Mouse (Mus musculus): Measurements from ENCODE around the gene Pou2f2. TPM values are rescaled to one million over a fixed set of nuclear protein-coding genes. Genes with fewer than 3 reads are reported as not detected.

Pou2f2 gene
- total RNA-seq (2014; rRNA removed) = 7.6 and 9.0 TPM in 2 replicates
- polyA plus RNA-seq (2015; fragmentation: Nextera tagmentation; extraction: Ambion mirVana) = 28.9 and 35.9 TPM in 2 replicates

- peak; percentile 93 for DNase-seq (ENCODE audit: low spot score)
- TF ChIP-seq CTCF (IDR thresholded peaks at IDR 0.05) = peak; percentile 67
- Histone ChIP-seq H3K4me3 (ENCODE audit: low read depth, low read length) (peak within 1 kb of the TSS; percentile 77), H3K27me3 (ENCODE audit: insufficient read depth, low read length) (peaks cover 4% of the 10 kb centered on the region; the same call in 1 of the 2 replicates), H3K4me2 (ENCODE audit: low read depth, low read length, poor library complexity, severe bottlenecking) (peak within 1 kb of the TSS; percentile 66), H3K9ac (replicated peaks; ENCODE audit: low read length, poor library complexity, severe bottlenecking) (peak within 1 kb of the TSS; percentile 95), H3K27ac (ENCODE audit: low read depth, low read length) (peak within 1 kb of the TSS; percentile 99), H3K36me3 (ENCODE audit: insufficient read depth, low read length) (no peaks in the 10 kb centered on the region), H3K9me3 (ENCODE audit: low read length) (no peaks in the 10 kb centered on the region), H3K4me1 (ENCODE audit: insufficient read depth, low read length) (peaks cover 12% of the 10 kb centered on the region)
- peak; percentile 92 for ATAC-seq (ENCODE audit: low FRiP score)
- WGBS = under 1% methylated on average over 34 of the region's 56 CpGs
Observed at GRCm38 (mm10) chr7:25179606-25180161, at the start of gene Pou2f2. TSS of gene Pou2f2 (minus strand) at chr7:25179726.

GRCm38 (mm10) chr7:25227523-25228300, 48.2 kb upstream of the Pou2f2 start:
- H3K4me2 ChIP-seq (ENCODE audit: low read depth, low read length, poor library complexity, severe bottlenecking) = no peak overlapping the region
- no peak for TF ChIP-seq CTCF (IDR thresholded peaks at IDR 0.05)
- no peak overlapping the region for H3K4me3 ChIP-seq (ENCODE audit: low read depth, low read length)
- 100% methylated on average over 1 of the region's 1 CpGs for WGBS
- ATAC-seq (ENCODE audit: low FRiP score) (no peak), DNase-seq (ENCODE audit: low spot score) (no peak)
- no peak overlapping the region for H3K27ac ChIP-seq (ENCODE audit: low read depth, low read length)
- no peaks in the 10 kb centered on the region for H3K9me3 ChIP-seq (ENCODE audit: low read length)
- no peaks in the 10 kb centered on the region for H3K4me1 ChIP-seq (ENCODE audit: insufficient read depth, low read length)
- no peaks in the 10 kb centered on the region for H3K27me3 ChIP-seq (ENCODE audit: insufficient read depth, low read length)
- H3K9ac ChIP-seq (replicated peaks; ENCODE audit: low read length, poor library complexity, severe bottlenecking) = no peak overlapping the region
- H3K36me3 ChIP-seq (ENCODE audit: insufficient read depth, low read length) = peaks cover 82% of the 10 kb centered on the region

- peaks cover 10% of the 10 kb centered on the region for H3K4me1 ChIP-seq (ENCODE audit: insufficient read depth, low read length)
- DNase-seq (ENCODE audit: low spot score) = no peak
- no peak for TF ChIP-seq CTCF (IDR thresholded peaks at IDR 0.05)
- H3K4me3 ChIP-seq (ENCODE audit: low read depth, low read length) = peak overlapping the region; percentile 75; the same call in 1 of the 2 replicates
- H3K9ac ChIP-seq (replicated peaks; ENCODE audit: low read length, poor library complexity, severe bottlenecking) = no peak overlapping the region
- no peak for ATAC-seq (ENCODE audit: low FRiP score)
- no peaks in the 10 kb centered on the region for H3K9me3 ChIP-seq (ENCODE audit: low read length)
- 87% methylated on average over 10 of the region's 10 CpGs for WGBS
- peak overlapping the region; percentile 89 for H3K4me2 ChIP-seq (ENCODE audit: low read depth, low read length, poor library complexity, severe bottlenecking)
- no peaks in the 10 kb centered on the region for H3K27me3 ChIP-seq (ENCODE audit: insufficient read depth, low read length)
- no peak overlapping the region for H3K27ac ChIP-seq (ENCODE audit: low read depth, low read length)
- peaks cover 36% of the 10 kb centered on the region for H3K36me3 ChIP-seq (ENCODE audit: insufficient read depth, low read length)
Observed at GRCm38 (mm10) chr7:25222275-25222967, 42.9 kb upstream of the Pou2f2 start.

DNA sequence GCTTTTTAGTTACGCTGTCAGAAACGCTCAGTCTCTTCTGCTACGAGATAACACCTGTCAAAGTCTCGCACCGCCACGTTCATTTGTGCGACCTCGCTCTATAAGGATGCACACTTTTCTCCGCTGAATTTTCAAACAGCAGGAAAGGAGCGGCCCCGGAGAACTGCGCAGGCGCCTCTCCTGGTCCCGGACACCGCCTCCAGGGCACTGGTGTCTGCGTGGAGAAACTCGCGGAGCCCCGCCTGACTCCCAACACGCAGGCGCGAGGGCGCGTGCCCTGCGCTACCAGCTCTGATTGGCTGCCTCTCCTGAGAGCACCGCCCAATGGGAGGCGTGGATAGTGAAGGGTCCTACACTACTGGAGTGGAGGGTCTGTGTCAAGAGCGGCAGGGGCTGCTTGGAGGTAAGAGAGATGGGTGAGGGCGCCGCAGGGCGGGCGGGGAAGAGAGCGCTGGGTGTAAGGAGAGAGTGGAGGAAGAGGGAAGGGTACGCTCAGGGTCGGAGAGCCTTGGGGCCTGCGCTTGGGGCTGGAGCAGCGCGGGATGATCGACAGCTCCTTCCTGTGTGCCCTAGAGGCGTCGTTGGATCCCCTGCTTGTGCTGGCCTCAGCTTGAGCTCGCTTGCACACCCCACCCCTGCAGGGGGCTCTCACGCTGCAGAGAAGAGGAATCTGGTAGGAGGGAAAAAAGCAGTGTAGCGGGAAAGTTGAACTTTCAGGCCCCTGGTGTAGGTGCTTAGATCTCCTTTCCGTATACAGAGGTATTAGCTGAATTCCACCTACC, 41.8 kb upstream of the Pou2f2 start, which contains the start of gene Zfp526:
TSS of gene Zfp526 (plus strand) at position 324 of the 782 bp plus-strand sequence.
- Histone ChIP-seq H3K27ac (ENCODE audit: low read depth, low read length) (peak within 1 kb of the TSS; percentile 72), H3K9me3 (ENCODE audit: low read length) (no peaks in the 10 kb centered on the region), H3K4me3 (ENCODE audit: low read depth, low read length) (peak within 1 kb of the TSS; percentile 75), H3K4me2 (ENCODE audit: low read depth, low read length, poor library complexity, severe bottlenecking) (peak within 1 kb of the TSS; percentile 89), H3K9ac (replicated peaks; ENCODE audit: low read length, poor library complexity, severe bottlenecking) (peak within 1 kb of the TSS; percentile 50), H3K4me1 (ENCODE audit: insufficient read depth, low read length) (peaks cover 10% of the 10 kb centered on the region), H3K27me3 (ENCODE audit: insufficient read depth, low read length) (no peaks in the 10 kb centered on the region), H3K36me3 (ENCODE audit: insufficient read depth, low read length) (peaks cover 27% of the 10 kb centered on the region)
- peak; percentile 47 for TF ChIP-seq CTCF (IDR thresholded peaks at IDR 0.05)
- under 1% methylated on average over 42 of the region's 45 CpGs for WGBS
- DNase-seq (ENCODE audit: low spot score) (peak; percentile 100), ATAC-seq (ENCODE audit: low FRiP score) (peak; percentile 95)

- WGBS = 9% methylated on average over 20 of the region's 20 CpGs
- no peak for TF ChIP-seq CTCF (IDR thresholded peaks at IDR 0.05)
- H3K4me3 ChIP-seq (ENCODE audit: low read depth, low read length) = peak within 1 kb of the TSS; percentile 75
- peaks cover 10% of the 10 kb centered on the region for H3K4me1 ChIP-seq (ENCODE audit: insufficient read depth, low read length)
- peak within 1 kb of the TSS; percentile 78 for H3K27ac ChIP-seq (ENCODE audit: low read depth, low read length)
- no peaks in the 10 kb centered on the region for H3K27me3 ChIP-seq (ENCODE audit: insufficient read depth, low read length)
- no peak for ATAC-seq (ENCODE audit: low FRiP score)
- DNase-seq (ENCODE audit: low spot score) = no peak
- H3K9ac ChIP-seq (replicated peaks; ENCODE audit: low read length, poor library complexity, severe bottlenecking) = peak within 1 kb of the TSS; percentile 86
- peaks cover 20% of the 10 kb centered on the region for H3K36me3 ChIP-seq (ENCODE audit: insufficient read depth, low read length)
- no peaks in the 10 kb centered on the region for H3K9me3 ChIP-seq (ENCODE audit: low read length)
- H3K4me2 ChIP-seq (ENCODE audit: low read depth, low read length, poor library complexity, severe bottlenecking) = peak within 1 kb of the TSS; percentile 89
Observed at GRCm38 (mm10) chr7:25220457-25221101, 41.1 kb upstream of the Pou2f2 start, which contains the start of gene Dedd2. TSS of gene Dedd2 (minus strand) at chr7:25220615.
